Mouse (Mus musculus) CH12F3 (cell line): ENCODE results near the gene Fbxw19.
"Not testable (repeated sequence)": the region's sequence is repeated elsewhere in the genome, so short reads cannot be mapped to it uniquely, and the experiment has no call there.

Experiments used
- in situ Hi-C: fragments of 300-500 bp; cut with MboI; formaldehyde crosslinking; loops from 2 replicates; pipeline ENCODE4 v1.14.3; 2020; ENCODE audit warnings: low sequenced_read_pairs

Fbxw19 gene

DNA sequence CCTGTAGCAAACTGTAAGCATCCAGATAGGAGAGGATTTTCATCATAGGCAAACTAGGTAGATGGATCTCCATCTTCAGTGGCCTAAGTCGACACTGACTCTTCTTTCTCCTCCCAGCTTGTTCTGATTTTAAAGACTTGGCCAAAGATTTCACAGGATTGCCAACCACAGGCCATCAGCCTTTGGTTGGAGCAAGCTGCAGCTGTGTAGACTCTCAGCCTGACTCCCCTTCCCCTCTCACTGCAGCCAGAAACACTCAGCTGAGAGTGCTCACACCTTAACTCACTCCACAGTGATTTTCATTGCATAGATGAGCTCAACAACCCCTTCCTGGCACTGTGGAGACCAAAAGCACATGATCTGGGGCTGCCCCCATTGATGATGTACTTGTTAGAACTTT lies at the start of gene Fbxw19:
Gene Fbxw19 (minus strand): TSS at position 101 of the 400 bp plus-strand sequence.
- in situ Hi-C loops = not testable (repeated sequence)

DNA sequence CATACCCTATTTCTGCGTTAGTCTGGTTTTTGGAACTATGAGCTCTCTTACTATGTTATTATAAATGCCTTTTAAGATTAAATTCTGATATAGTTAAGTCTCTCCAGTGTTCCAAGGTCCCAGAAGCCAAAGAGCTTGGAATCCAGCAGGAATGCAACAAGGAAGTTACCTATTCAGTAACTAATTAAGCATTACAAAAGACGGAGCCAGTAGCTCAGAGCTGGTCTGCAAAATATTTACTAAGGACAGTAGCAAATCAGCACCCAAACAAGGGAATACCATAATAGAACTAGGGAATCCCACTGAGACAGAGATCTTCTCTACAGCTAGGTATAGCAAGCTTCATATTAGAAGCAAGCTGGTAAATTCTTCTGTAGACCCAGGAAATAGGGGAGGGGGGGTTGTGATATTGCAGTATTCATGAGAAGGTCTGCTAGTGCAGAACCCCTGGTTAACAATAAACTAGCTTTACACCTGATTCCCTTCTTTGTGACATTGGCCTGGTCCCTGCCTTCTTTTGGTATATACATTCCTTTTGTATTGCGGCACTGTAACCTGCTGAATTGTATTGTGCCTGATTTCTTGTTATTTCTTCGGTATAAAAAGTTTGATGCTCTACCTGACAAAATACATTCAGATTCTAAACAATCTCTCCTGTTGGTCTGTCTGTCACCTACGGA lies 27.9 kb upstream of the Fbxw19 start:
- in situ Hi-C loops = no loop called here

DNA sequence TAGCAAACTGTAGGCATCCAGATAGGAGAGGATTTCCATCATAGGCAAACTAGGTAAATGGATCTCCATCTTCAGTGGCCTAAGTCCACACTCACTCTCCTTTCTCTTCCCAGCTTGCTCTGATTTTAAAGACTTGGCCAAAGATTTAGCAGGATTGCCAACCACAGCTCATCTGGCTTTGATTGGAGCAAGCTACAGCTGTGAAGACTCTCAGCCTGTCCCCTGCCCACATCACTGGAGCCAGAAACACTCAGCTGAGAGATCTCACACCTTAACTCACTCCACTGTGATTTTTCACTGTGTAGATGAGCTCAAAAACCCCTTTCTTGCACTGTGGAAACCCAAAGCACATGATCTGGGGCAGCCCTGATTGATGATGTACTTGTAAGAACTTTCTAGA lies 46.6 kb downstream of the Fbxw19 start, which contains the start of gene Fbxw16:
Gene Fbxw16 (minus strand): TSS at position 101 of the 400 bp plus-strand sequence.
- in situ Hi-C loops = no loop called here

DNA sequence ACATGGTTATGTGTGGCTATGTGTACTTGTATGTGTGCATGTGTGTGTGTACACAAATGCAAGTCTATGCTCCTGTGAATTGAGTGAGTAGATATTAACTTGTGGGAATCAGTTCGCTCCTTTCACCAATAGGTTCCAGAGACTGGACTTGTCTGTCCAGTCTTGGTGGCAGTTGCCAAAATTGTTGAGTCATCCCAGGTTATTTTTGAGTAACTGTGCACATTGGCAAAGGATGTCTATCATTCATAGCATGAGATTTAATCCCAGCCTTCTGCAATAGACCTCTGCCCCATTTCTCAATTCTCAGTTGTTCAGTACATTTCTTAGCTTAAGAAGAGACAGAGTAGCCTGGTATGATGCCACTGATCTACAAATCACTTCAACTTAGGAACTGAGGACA lies 62.7 kb downstream of the Fbxw19 start:
- in situ Hi-C loops = no loop called here
